ENCODE assay signal across 22 mouse cellular contexts in the genomic region with DNA sequence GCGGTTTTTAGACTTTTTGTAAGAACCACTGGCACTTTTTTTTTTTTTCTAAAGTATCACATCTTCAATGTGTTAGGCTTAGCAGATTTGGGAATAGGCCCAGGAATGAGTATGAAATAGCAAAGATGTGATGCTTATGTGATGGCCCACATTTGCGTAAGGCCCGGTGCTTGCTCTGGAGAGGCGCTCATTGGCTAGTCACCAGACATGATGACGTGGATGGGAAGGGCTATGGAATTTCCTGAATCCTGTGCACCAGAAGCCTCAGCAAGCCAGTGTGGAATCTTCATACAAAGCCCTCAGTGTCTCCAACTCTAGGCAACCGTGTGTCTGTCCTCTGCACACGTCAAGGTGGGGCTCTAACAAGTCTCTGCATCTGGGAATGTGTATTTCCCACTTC. TPM values are rescaled to one million over a fixed set of nuclear protein-coding genes. Genes with fewer than 3 reads are reported as not detected.
A peak's percentile ranks its signal among the peaks of the same experiment; 100 is the strongest.
DNase-seq lines count a peak whose midpoint lies in the region; ATAC-seq and TF ChIP-seq lines count a peak whose summit lies in the region.
"Had no signal": no experiment of that assay in that cellular context is flagged by ENCODE, and none has a peak within 500 bp of the region (broad histone marks: within the 10 kb centered on the region; RNA-seq: fewer than 3 reads in every experiment).

No protein-coding gene starts in this region.

- TF ChIP-seq EP300 in heart, adult 2 months (IDR thresholded peaks at IDR 0.05; ENCODE audit: insufficient read depth, low read depth, low read length) = no peak

- intact Hi-C loops in heart, adult 2 months (cut with DNase I) = no loop called here

- H3K4me2 ChIP-seq in heart, embryonic 11.5 days = no peak overlapping the region
- H3K4me2 ChIP-seq in liver, embryonic 12.5 days = no peak overlapping the region
- H3K4me2 ChIP-seq: forebrain, embryonic 13.5 days; hindbrain, embryonic 15.5 days; intestine, embryonic 15.5 days; midbrain, embryonic 13.5 days; neural tube, embryonic 12.5 days had no signal

- no peaks in the 10 kb centered on the region for H3K9me3 ChIP-seq in heart, embryonic 11.5 days (replicated peaks; ENCODE audit: control insufficient read depth, low read length)
- H3K9me3 ChIP-seq in liver, embryonic 12.5 days (replicated peaks) = no peaks in the 10 kb centered on the region
- H3K9me3 ChIP-seq: embryonic facial prominence, embryonic 10.5 days; forebrain, embryonic 13.5 days; hindbrain, embryonic 15.5 days; intestine, embryonic 15.5 days; midbrain, embryonic 13.5 days; neural tube, embryonic 12.5 days had no signal

- DNase-seq in heart, adult 2 months = peak; percentile 10 to 21
- DNase-seq in 3T3-L1 (ENCODE audit: low read depth, low spot score) = peak; percentile 46
- DNase-seq in NIH3T3 (ENCODE audit: low read depth) = peak; percentile 79
- DNase-seq in brain, adult 2 months (ENCODE audit: low read depth, low spot score) = peak; percentile 18
- DNase-seq in right cerebral cortex, postnatal 25 days = no peak
- DNase-seq: cerebellum, adult 18-20 months; cerebellum, postnatal 36 days; kidney, adult 9 months; kidney, postnatal 25 days; left cerebral cortex, postnatal 4 days; liver; liver, postnatal 0 days; lung, postnatal 10 days; thymus, postnatal 25 days had no signal

- no peaks in the 10 kb centered on the region for H3K79me2 ChIP-seq in heart, adult 2 months (replicated peaks; ENCODE audit: control insufficient read depth, insufficient read depth, low read length)

- H3K27me3 ChIP-seq in heart, adult 2 months (ENCODE audit: control insufficient read depth, insufficient read depth, low read length) = 0 out of 2 replicates have a peak, but pooled peaks cover 1% of the 10 kb centered on the region
- peaks cover 7% of the 10 kb centered on the region for H3K27me3 ChIP-seq in heart, embryonic 11.5 days (ENCODE audit: control insufficient read depth, insufficient read depth, low read length)
- peaks cover 27% of the 10 kb centered on the region for H3K27me3 ChIP-seq in liver, embryonic 12.5 days (replicated peaks)
- H3K27me3 ChIP-seq: intestine, embryonic 15.5 days had no signal

- no peak for TF ChIP-seq CTCF in heart, adult 2 months (IDR thresholded peaks at IDR 0.05)

- TF ChIP-seq POLR2A in heart, adult 2 months (IDR thresholded peaks at IDR 0.05; ENCODE audit: insufficient read depth, low read depth, low read length) = no peak

- peaks cover 3% of the 10 kb centered on the region for H3K4me1 ChIP-seq in heart, adult 2 months (ENCODE audit: control insufficient read depth, insufficient read depth, low read length)
- H3K4me1 ChIP-seq in heart, embryonic 11.5 days (ENCODE audit: control insufficient read depth, insufficient read depth, low read length) = peaks cover 3% of the 10 kb centered on the region; the same call in 1 of the 2 replicates
- H3K4me1 ChIP-seq in liver, embryonic 12.5 days = no peaks in the 10 kb centered on the region

- WGBS in heart, adult 2 months = 77% methylated on average over 7 of the region's 7 CpGs
- WGBS in heart, embryonic 11.5 days (ENCODE audit: insufficient replicate concordance) = 91% methylated on average over 7 of the region's 7 CpGs
- 81% methylated on average over 7 of the region's 7 CpGs for WGBS in liver, embryonic 12.5 days (ENCODE audit: insufficient replicate concordance)

- ATAC-seq in heart, embryonic 11.5 days (replicated peaks; ENCODE audit: insufficient number of reproducible peaks, low FRiP score, low TSS enrichment) = no peak
- no peak for ATAC-seq in liver, embryonic 12.5 days
- ATAC-seq: forebrain, embryonic 13.5 days; intestine, embryonic 15.5 days; liver, postnatal 0 days; midbrain, embryonic 13.5 days had no signal

- no peak overlapping the region for H3K9ac ChIP-seq in heart, adult 2 months (ENCODE audit: low read depth, low read length)
- H3K9ac ChIP-seq in heart, embryonic 11.5 days (ENCODE audit: low read depth, low read length) = no peak overlapping the region
- no peak overlapping the region for H3K9ac ChIP-seq in liver, embryonic 12.5 days
- H3K9ac ChIP-seq: forebrain, embryonic 13.5 days; hindbrain, embryonic 15.5 days; intestine, embryonic 15.5 days; liver, postnatal 0 days; midbrain, embryonic 13.5 days; neural tube, embryonic 12.5 days had no signal

- no peak overlapping the region for H3K27ac ChIP-seq in heart, adult 2 months
- H3K27ac ChIP-seq in heart, embryonic 11.5 days (ENCODE audit: low read depth, low read length) = no peak overlapping the region
- no peak overlapping the region for H3K27ac ChIP-seq in liver, embryonic 12.5 days
- H3K27ac ChIP-seq: embryonic facial prominence, embryonic 10.5 days; forebrain, embryonic 13.5 days; hindbrain, embryonic 15.5 days; intestine, embryonic 15.5 days; midbrain, embryonic 13.5 days; neural tube, embryonic 12.5 days had no signal

- H3K36me3 ChIP-seq in heart, adult 2 months (ENCODE audit: control insufficient read depth, insufficient read depth, low read length) = no peaks in the 10 kb centered on the region
- no peaks in the 10 kb centered on the region for H3K36me3 ChIP-seq in heart, embryonic 11.5 days (ENCODE audit: control insufficient read depth, insufficient read depth, low read length)
- no peaks in the 10 kb centered on the region for H3K36me3 ChIP-seq in liver, embryonic 12.5 days
- H3K36me3 ChIP-seq: embryonic facial prominence, embryonic 10.5 days; hindbrain, embryonic 15.5 days; intestine, embryonic 15.5 days; midbrain, embryonic 13.5 days; neural tube, embryonic 12.5 days had no signal

- H3K4me3 ChIP-seq in heart, adult 2 months = no peak overlapping the region
- no peak overlapping the region for H3K4me3 ChIP-seq in heart, embryonic 11.5 days (ENCODE audit: low read depth, low read length)
- no peak overlapping the region for H3K4me3 ChIP-seq in liver, embryonic 12.5 days
- H3K4me3 ChIP-seq: embryonic facial prominence, embryonic 10.5 days; forebrain, embryonic 13.5 days; hindbrain, embryonic 15.5 days; intestine, embryonic 15.5 days; midbrain, embryonic 13.5 days; neural tube, embryonic 12.5 days had no signal

RNA-seq across cellular contexts. Expression of a gene that starts 5.1 kb away (rescaled TPM):
- total RNA-seq in heart, adult 2 months (2021) = 1 to 10 TPM; 1.3 to 1.5 TPM
- polyA plus RNA-seq in heart, adult 2 months (2012; rRNA removed) = 1.8 and 2.4 TPM in 2 replicates
- 1.1 and 1.5 TPM in 2 replicates for polyA plus RNA-seq in heart, embryonic 11.5 days (2014; fragmentation: Nextera tagmentation; extraction: Ambion mirVana)
- polyA plus RNA-seq in liver, embryonic 12.5 days (2016; fragmentation: Nextera tagmentation; extraction: Ambion mirVana) = 1.8 and 2.0 TPM in 2 replicates
